Mouse (Mus musculus): ENCODE results near the gene Med27.

GRCm38 (mm10) chr2:29565570-29566433, 219.2 kb downstream of the Med27 start:
- TF ChIP-seq POLR2A (IDR thresholded peaks at IDR 0.05; ENCODE audit: low read depth, low read length) (no peak), CTCF (IDR thresholded peaks at IDR 0.05; ENCODE audit: extremely low read depth, insufficient read length, insufficient replicate concordance, low read depth, low read length) (no peak)
